Mouse (Mus musculus) erythroblast, embryonic 14.5 days (primary cell): Measurements from ENCODE around the gene Arid4a. TPM values are rescaled to one million over a fixed set of nuclear protein-coding genes. Genes with fewer than 3 reads are reported as not detected.
A peak's percentile ranks its signal among the peaks of the same experiment; 100 is the strongest.

Experiments
- H3K27me3 ChIP-seq: 2 replicates; pipeline ENCODE4 v1.6.1; 2012; ENCODE audit warnings: inconsistent platforms; ENCODE audit not compliant: control insufficient read depth
- H3K36me3 ChIP-seq: 2 replicates; pipeline ENCODE4 v1.6.1; 2012; ENCODE audit warnings: mild to moderate bottlenecking, inconsistent platforms; ENCODE audit not compliant: control insufficient read depth
- H3K4me1 ChIP-seq: 2 replicates; pipeline ENCODE4 v1.6.1; 2012; ENCODE audit warnings: inconsistent platforms; ENCODE audit not compliant: control insufficient read depth
- H3K4me3 ChIP-seq: replicated peaks from 2 replicates; pipeline ENCODE3; 2012; ENCODE audit warnings: moderate library complexity, mild to moderate bottlenecking, inconsistent platforms
- H3K9me3 ChIP-seq: 2 replicates; pipeline ENCODE4 v1.6.1; 2012; ENCODE audit warnings: low read length, inconsistent platforms, mixed read lengths; ENCODE audit not compliant: control insufficient read depth
- GATA1 ChIP-seq: IDR thresholded peaks from 2 replicates; pipeline ENCODE4 v1.6.1; 2012; ENCODE audit warnings: low read length, inconsistent platforms, mixed read lengths
- TAL1 ChIP-seq: IDR thresholded peaks from 3 replicates; pipeline ENCODE4 v1.6.1; 2012; ENCODE audit warnings: low read length, inconsistent platforms, mixed read lengths
- polyA plus RNA-seq: library from polyadenylated mRNA; stranded (reverse); fragments of >175 nt; gene quantifications from 2 replicates; pipeline ENCODE4 v1.2.3, GENCODE M21; 2012

Arid4a gene
- 0.94 and 1.4 TPM in 2 replicates for polyA plus RNA-seq

- Histone ChIP-seq H3K4me3 (peak within 1 kb of the TSS; percentile 100), H3K27me3 (no peaks in the 10 kb centered on the region), H3K4me1 (peaks cover 41% of the 10 kb centered on the region), H3K36me3 (peaks cover 49% of the 10 kb centered on the region), H3K9me3 (no peaks in the 10 kb centered on the region)
- TF ChIP-seq TAL1 (no peak), GATA1 (no peak)
Measured at GRCm38 (mm10) chr12:71015363-71016210, at the start of gene Arid4a. TSS of gene Arid4a (plus strand) at chr12:71015990.

- H3K9me3 ChIP-seq: no peaks in the 10 kb centered on the region
- TF ChIP-seq TAL1: no peak
- TF ChIP-seq GATA1: no peak
- H3K4me1 ChIP-seq: peaks cover 23% of the 10 kb centered on the region
- H3K27me3 ChIP-seq: no peaks in the 10 kb centered on the region
- peaks cover 18% of the 10 kb centered on the region for H3K36me3 ChIP-seq
- peak overlapping the region; percentile 77 for H3K4me3 ChIP-seq
Measured at GRCm38 (mm10) chr12:70967581-70967980, 48.2 kb upstream of the Arid4a start.

GRCm38 (mm10) chr12:70968141-70968790, 47.5 kb upstream of the Arid4a start:
- H3K36me3 ChIP-seq: peaks cover 14% of the 10 kb centered on the region
- H3K4me1 ChIP-seq: peaks cover 23% of the 10 kb centered on the region
- no peaks in the 10 kb centered on the region for H3K27me3 ChIP-seq
- H3K9me3 ChIP-seq: no peaks in the 10 kb centered on the region
- no peak for TF ChIP-seq TAL1
- no peak for TF ChIP-seq GATA1
- peak overlapping the region; percentile 77 for H3K4me3 ChIP-seq

GRCm38 (mm10) chr12:70968791-70969307, 46.9 kb upstream of the Arid4a start:
- Histone ChIP-seq H3K4me3 (peak overlapping the region; percentile 77), H3K36me3 (peaks cover 8% of the 10 kb centered on the region), H3K27me3 (no peaks in the 10 kb centered on the region), H3K9me3 (no peaks in the 10 kb centered on the region), H3K4me1 (peaks cover 27% of the 10 kb centered on the region)
- TF ChIP-seq GATA1 (no peak), TAL1 (no peak)

GRCm38 (mm10) chr12:70969485-70970184, 46.2 kb upstream of the Arid4a start:
- no peaks in the 10 kb centered on the region for H3K9me3 ChIP-seq
- H3K27me3 ChIP-seq: no peaks in the 10 kb centered on the region
- no peak for TF ChIP-seq TAL1
- H3K36me3 ChIP-seq: peaks cover 2% of the 10 kb centered on the region; the same call in 1 of the 2 replicates
- H3K4me1 ChIP-seq: peaks cover 31% of the 10 kb centered on the region
- H3K4me3 ChIP-seq: peak overlapping the region; percentile 77

- Histone ChIP-seq H3K36me3 (peaks cover 15% of the 10 kb centered on the region), H3K9me3 (no peaks in the 10 kb centered on the region), H3K27me3 (no peaks in the 10 kb centered on the region), H3K4me1 (peaks cover 32% of the 10 kb centered on the region), H3K4me3 (peak overlapping the region; percentile 91)
- TF ChIP-seq GATA1 (no peak), TAL1 (no peak)
Measured at GRCm38 (mm10) chr12:70973831-70974230, 42.0 kb upstream of the Arid4a start.

GRCm38 (mm10) chr12:70974441-70975266, 41.1 kb upstream of the Arid4a start, which contains the start of gene Psma3:
TSS of gene Psma3 (plus strand) at chr12:70974621.
- peak within 1 kb of the TSS; percentile 91 for H3K4me3 ChIP-seq

GRCm38 (mm10) chr12:70975406-70975805, 40.4 kb upstream of the Arid4a start:
- no peak for TF ChIP-seq GATA1
- TF ChIP-seq TAL1: no peak
- peaks cover 24% of the 10 kb centered on the region for H3K4me1 ChIP-seq
- no peaks in the 10 kb centered on the region for H3K27me3 ChIP-seq
- H3K36me3 ChIP-seq: peaks cover 30% of the 10 kb centered on the region
- H3K9me3 ChIP-seq: no peaks in the 10 kb centered on the region
- H3K4me3 ChIP-seq: peak overlapping the region; percentile 91

More at GRCm38 (mm10) chr12:70974441-70975266, 41.1 kb upstream of the Arid4a start, which contains the start of gene Psma3:
- H3K9me3 ChIP-seq: no peaks in the 10 kb centered on the region
- TF ChIP-seq TAL1 (no peak), GATA1 (no peak)
- H3K27me3 ChIP-seq: no peaks in the 10 kb centered on the region
- peaks cover 24% of the 10 kb centered on the region for H3K36me3 ChIP-seq
- peaks cover 31% of the 10 kb centered on the region for H3K4me1 ChIP-seq
